Mouse (Mus musculus) small intestine, adult 2 months (tissue): ENCODE data around the gene Baiap2. TPM values are rescaled to one million over a fixed set of nuclear protein-coding genes. Genes with fewer than 3 reads are reported as not detected.

Experiments
- H3K27ac ChIP-seq: fragments of 200-500 bp; 2 replicates; pipeline ENCODE4 v1.5.1; 2012; ENCODE audit warnings: low read depth, low read length, control low read depth, inconsistent platforms; ENCODE audit not compliant: insufficient read depth
- H3K27me3 ChIP-seq: fragments of 200-500 bp; 2 replicates; pipeline ENCODE4 v1.6.1; 2012; ENCODE audit warnings: mild to moderate bottlenecking, moderate library complexity, low read length, inconsistent platforms; ENCODE audit not compliant: control insufficient read depth, insufficient read depth
- H3K36me3 ChIP-seq: fragments of 200-500 bp; 2 replicates; pipeline ENCODE4 v1.6.1; 2012; ENCODE audit warnings: mild to moderate bottlenecking, low read length, control low read depth, inconsistent platforms; ENCODE audit not compliant: control insufficient read depth, insufficient read depth
- H3K4me1 ChIP-seq: fragments of 200-500 bp; 2 replicates; pipeline ENCODE4 v1.6.1; 2012; ENCODE audit warnings: low read length, inconsistent platforms, mixed read lengths; ENCODE audit not compliant: control insufficient read depth, insufficient read depth, insufficient read length
- H3K4me3 ChIP-seq: fragments of 200-500 bp; 2 replicates; pipeline ENCODE4 v1.5.1; 2012; ENCODE audit warnings: low read depth, mild to moderate bottlenecking, control low read depth, inconsistent platforms, low read length, moderate library complexity
- CTCF ChIP-seq: fragments of 200-500 bp; IDR thresholded peaks from 2 replicates; pipeline ENCODE4 v1.5.1; 2012; ENCODE audit warnings: low read depth, mild to moderate bottlenecking, control low read depth, inconsistent platforms, low read length, moderate library complexity, mixed read lengths; ENCODE audit not compliant: insufficient replicate concordance, insufficient read length; ENCODE audit errors: extremely low read depth
- POLR2A ChIP-seq: fragments of 200-500 bp; IDR thresholded peaks from 2 replicates; pipeline ENCODE4 v1.6.1; 2012; ENCODE audit warnings: low read depth, mild to moderate bottlenecking, control low read depth, inconsistent platforms, low read length, moderate library complexity
- WGBS: fragments of 180-500 bp; shearing (Covaris S2); methylation state at CpG from one replicate; pipeline ENCODE4 v1.1.7; 2018; 5-methylcytosine and 5-hydroxymethylcytosine counted together
- polyA plus RNA-seq: library from polyadenylated mRNA; depleted of rRNA; stranded (reverse); fragments of >200 nt; gene quantifications from 2 replicates; pipeline ENCODE4 v1.2.3, GENCODE M21; 2012

The Baiap2 gene
- polyA plus RNA-seq, 1 experiment = 10.7 TPM

DNA sequence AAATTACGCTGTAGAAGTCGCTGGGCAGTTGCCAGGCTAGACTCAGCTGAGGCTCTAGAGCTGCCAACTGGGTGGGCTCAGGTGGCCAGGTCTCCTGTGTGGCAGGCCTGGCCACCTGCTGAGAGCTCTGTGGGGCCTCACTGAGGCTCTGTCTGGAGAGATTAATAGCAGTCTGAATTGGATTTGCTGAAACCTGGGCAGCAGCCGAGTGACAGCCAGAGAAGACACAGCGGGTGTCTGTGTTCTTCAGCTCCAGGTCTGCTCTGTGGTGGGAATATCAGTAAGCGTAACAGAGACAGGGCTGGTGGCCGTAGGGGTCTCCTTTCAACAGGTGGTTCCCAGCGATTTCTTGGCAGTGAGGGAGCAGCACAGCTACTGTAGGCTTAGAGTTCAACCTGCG lies 24.8 kb downstream of the Baiap2 start:
- H3K27me3 ChIP-seq = no peaks in the 10 kb centered on the region
- 89% methylated on average over 8 of the region's 8 CpGs for WGBS
- H3K4me1 ChIP-seq = no peaks in the 10 kb centered on the region
- H3K27ac ChIP-seq = no peak overlapping the region
- H3K4me3 ChIP-seq = no peak overlapping the region
- no peak for TF ChIP-seq POLR2A
- no peak for TF ChIP-seq CTCF
- H3K36me3 ChIP-seq = no peaks in the 10 kb centered on the region

DNA sequence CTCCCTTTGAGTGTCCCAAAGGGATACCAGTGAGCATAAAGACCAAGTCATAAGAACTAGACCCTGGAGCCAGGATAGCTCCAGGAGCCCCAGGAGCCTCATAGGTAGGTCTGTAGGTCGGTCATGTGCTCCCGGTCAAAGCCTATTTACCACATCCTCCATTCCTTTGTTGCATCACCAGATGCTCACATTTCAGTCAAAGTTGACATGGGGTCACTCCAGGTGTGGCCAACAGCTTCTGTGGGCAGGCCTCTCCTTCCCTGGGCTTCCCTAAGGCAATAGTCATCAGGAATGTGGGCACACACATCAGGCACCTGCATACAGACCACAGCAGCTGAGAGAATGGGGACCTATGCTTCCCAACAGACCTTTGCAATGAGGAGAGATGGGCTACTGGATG lies 25.3 kb downstream of the Baiap2 start:
- 92% methylated on average over 2 of the region's 2 CpGs for WGBS
- Histone ChIP-seq H3K36me3 (no peaks in the 10 kb centered on the region), H3K4me1 (no peaks in the 10 kb centered on the region), H3K27ac (no peak overlapping the region), H3K27me3 (no peaks in the 10 kb centered on the region), H3K4me3 (no peak overlapping the region)
- no peak for TF ChIP-seq POLR2A
- no peak for TF ChIP-seq CTCF

- 81% methylated on average over 12 of the region's 12 CpGs for WGBS
- H3K36me3 ChIP-seq = no peaks in the 10 kb centered on the region
- H3K27me3 ChIP-seq = no peaks in the 10 kb centered on the region
- H3K4me3 ChIP-seq = no peak overlapping the region
- TF ChIP-seq CTCF (no peak), POLR2A (no peak)
- H3K4me1 ChIP-seq = peaks cover under 1% of the 10 kb centered on the region; the same call in 1 of the 2 replicates
- H3K27ac ChIP-seq = no peak overlapping the region
Measured at GRCm38 (mm10) chr11:119970021-119970851, 27.7 kb downstream of the Baiap2 start.

- TF ChIP-seq POLR2A = no peak
- no peak for TF ChIP-seq CTCF
- H3K27ac ChIP-seq = no peak overlapping the region
Measured at GRCm38 (mm10) chr11:119973789-119974188, 31.2 kb downstream of the Baiap2 start.

GRCm38 (mm10) chr11:119975739-119976501 lies 33.4 kb downstream of the Baiap2 start:
- Histone ChIP-seq H3K36me3 (no peaks in the 10 kb centered on the region), H3K4me3 (no peak overlapping the region), H3K4me1 (peaks cover 9% of the 10 kb centered on the region), H3K27ac (no peak overlapping the region), H3K27me3 (no peaks in the 10 kb centered on the region)
- WGBS = 34% methylated on average over 8 of the region's 8 CpGs
- TF ChIP-seq POLR2A = no peak
- TF ChIP-seq CTCF = no peak

More at GRCm38 (mm10) chr11:119973789-119974188, 31.2 kb downstream of the Baiap2 start:
- no peak overlapping the region for H3K4me3 ChIP-seq
- H3K4me1 ChIP-seq = peaks cover 6% of the 10 kb centered on the region
- H3K27me3 ChIP-seq = no peaks in the 10 kb centered on the region
- WGBS = 63% methylated on average over 4 of the region's 4 CpGs
- no peaks in the 10 kb centered on the region for H3K36me3 ChIP-seq

- WGBS = 96% methylated on average over 4 of the region's 4 CpGs
- Histone ChIP-seq H3K27ac (no peak overlapping the region), H3K36me3 (0 out of 2 replicates have a peak, but pooled peaks cover 3% of the 10 kb centered on the region), H3K4me1 (peaks cover 9% of the 10 kb centered on the region), H3K4me3 (no peak overlapping the region), H3K27me3 (no peaks in the 10 kb centered on the region)
- TF ChIP-seq POLR2A (no peak), CTCF (no peak)
Measured at GRCm38 (mm10) chr11:119978701-119979100, 36.1 kb downstream of the Baiap2 start.
